Mouse (Mus musculus) small intestine, adult 2 months (tissue): ENCODE results near the gene Ssr2.

ENCODE experiments used
- CTCF ChIP-seq: fragments of 200-500 bp; IDR thresholded peaks from 2 replicates; pipeline ENCODE4 v1.5.1; 2012; ENCODE audit warnings: low read depth, mild to moderate bottlenecking, control low read depth, inconsistent platforms, low read length, moderate library complexity, mixed read lengths; ENCODE audit not compliant: insufficient replicate concordance, insufficient read length; ENCODE audit errors: extremely low read depth
- POLR2A ChIP-seq: fragments of 200-500 bp; IDR thresholded peaks from 2 replicates; pipeline ENCODE4 v1.6.1; 2012; ENCODE audit warnings: low read depth, mild to moderate bottlenecking, control low read depth, inconsistent platforms, low read length, moderate library complexity

GRCm38 (mm10) chr3:88553525-88553879 lies 22.2 kb upstream of the Ssr2 start, which contains the start of gene Ubqln4:
- peak; percentile 73; the same call in 1 of the 2 replicates for TF ChIP-seq POLR2A
- TF ChIP-seq CTCF = peak; percentile 66; the same call in 1 of the 2 replicates
